Mouse (Mus musculus) thymus, postnatal 4 days (tissue): ENCODE measurements around the gene Cd244a.

Source experiments
- DNase-seq: peaks from one replicate; pipeline ENCODE4 v3.0.0; 2021

Cd244a gene

GRCm38 (mm10) chr1:171658561-171658991 is 99.6 kb downstream of the Cd244a start:
- no peak for DNase-seq
